Mouse (Mus musculus) embryo, embryonic 10 days (tissue): ENCODE data around the gene Enox1.

Source experiments
- DNase-seq: peaks from one replicate; pipeline ENCODE4 v3.0.0-alpha.2; 2015; ENCODE audit warnings: low spot score

Gene Enox1

DNA sequence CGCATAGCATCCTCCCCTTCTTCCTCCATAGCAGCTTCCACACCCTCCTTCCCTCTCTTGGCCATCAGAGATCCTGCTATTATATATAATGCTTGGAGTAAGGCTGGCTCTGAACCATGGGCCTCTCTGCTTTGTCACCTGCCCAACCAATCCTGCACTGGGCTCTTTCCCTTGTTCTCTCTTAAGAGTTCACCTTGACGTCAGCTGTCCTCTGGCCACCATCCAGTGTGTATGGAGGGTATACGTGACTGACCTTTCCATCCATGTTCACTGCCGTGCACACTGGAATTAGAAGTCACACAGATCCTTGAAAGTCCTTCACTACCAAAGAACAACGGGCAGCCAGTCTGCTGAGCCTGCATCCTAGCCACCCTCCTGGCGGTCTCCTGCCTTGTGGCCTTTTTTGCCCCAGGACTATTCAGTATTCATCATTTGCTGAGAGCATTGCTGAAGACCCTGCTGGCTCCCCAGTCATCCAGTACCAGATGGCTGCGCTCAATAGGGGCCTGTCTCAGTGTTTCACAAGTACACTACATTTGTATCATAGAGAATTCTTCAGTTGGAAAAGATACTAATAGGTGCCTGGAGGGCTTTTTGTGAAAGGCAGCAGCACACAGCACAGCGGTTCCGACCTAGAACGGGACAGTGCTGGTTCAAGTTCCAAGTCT lies 526.5 kb downstream of the Enox1 start:
- DNase-seq, result no peak

DNA sequence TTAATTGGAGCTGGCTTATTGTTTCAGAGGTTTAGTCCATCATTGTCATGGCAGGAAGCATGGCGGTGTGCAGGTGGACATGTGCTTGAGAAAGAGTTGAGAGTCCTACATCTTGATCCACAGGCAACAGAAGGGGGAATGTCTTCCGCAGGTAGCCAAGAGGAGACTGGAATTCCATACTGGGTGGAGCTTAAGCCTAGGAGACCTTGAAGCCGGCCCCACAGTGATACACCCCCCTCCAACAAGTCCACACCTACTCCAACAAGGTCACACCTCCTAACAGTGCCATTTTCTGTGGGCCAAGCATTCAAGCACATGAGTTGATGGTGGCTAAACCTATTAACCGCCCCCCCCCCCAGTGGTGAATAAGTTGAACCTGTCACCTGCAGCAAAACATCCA lies 533.3 kb downstream of the Enox1 start:
- no peak for DNase-seq

DNA sequence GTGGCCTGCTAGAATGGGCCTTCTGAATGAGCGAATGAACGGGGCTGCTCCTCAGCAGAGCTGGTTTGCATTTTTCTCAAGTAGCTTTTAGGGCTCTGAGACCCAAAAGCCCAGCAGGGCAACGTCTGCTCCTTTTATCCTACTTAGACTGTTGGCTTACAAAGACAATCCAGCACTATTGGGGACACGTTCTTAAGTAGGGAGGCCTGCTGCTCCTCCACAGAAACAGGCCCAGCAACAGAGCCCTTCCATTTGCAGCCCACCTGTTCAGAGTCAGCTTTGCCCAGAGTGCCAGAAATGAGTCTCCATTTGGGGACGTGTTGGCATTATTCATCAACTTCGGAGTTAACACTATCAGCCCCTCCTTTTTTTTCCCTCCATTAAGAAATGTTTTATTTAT lies 548.4 kb downstream of the Enox1 start:
- DNase-seq, result no peak

DNA sequence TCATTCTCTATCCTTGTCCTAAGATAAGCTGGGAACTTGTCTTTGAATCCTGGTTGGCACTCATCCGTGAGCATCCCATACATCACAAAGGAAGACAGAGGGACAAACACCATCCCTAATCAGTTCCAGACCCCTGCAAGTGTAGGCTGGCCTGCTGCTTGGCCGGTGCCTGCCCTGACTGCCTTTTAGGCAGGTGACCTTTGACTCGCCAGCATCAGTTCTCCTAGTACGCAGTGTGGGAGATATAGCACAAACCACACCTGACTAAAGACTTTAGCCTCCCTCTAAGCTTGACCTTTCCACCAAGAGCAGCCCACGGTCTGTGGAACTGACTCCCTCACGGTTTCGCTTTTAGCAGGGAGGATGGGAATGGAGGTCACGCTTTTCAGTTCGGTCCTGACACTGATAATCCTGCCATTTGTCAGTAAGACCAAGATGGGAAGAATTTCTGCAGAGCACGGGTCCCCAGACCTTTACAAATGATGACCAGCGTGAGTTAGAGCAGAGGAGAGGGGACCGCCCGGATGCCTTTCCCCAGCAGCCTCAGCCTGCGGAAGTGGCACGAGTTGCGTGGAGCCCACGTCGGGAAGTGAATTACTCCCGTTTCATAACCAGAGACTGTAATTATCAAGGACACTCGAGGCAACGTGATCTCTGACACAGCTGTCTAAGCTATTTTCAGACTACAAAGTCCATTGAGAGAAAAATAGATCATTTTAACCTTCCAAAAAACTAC lies 550.1 kb downstream of the Enox1 start:
- DNase-seq, result peak; percentile 70

DNA sequence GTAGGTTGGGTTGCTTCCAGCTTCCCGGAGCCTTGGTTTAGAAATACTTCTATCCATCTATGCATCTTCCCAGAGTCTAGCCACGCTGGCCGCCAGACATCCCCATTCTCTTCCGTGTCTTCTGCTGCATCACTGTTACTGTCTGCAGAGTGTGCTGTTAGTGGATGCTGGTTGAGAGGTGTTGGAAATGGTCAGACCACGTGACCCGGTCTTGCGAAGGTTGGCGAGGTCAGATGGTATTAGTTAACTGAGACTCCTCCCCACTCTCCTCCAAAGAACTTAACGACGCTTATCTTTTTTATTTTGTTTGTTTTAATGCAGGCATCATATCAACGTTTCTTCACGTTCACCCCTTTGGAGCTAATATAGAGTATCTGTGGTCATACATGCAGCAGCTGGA lies 550.7 kb downstream of the Enox1 start:
- DNase-seq, result no peak

DNA sequence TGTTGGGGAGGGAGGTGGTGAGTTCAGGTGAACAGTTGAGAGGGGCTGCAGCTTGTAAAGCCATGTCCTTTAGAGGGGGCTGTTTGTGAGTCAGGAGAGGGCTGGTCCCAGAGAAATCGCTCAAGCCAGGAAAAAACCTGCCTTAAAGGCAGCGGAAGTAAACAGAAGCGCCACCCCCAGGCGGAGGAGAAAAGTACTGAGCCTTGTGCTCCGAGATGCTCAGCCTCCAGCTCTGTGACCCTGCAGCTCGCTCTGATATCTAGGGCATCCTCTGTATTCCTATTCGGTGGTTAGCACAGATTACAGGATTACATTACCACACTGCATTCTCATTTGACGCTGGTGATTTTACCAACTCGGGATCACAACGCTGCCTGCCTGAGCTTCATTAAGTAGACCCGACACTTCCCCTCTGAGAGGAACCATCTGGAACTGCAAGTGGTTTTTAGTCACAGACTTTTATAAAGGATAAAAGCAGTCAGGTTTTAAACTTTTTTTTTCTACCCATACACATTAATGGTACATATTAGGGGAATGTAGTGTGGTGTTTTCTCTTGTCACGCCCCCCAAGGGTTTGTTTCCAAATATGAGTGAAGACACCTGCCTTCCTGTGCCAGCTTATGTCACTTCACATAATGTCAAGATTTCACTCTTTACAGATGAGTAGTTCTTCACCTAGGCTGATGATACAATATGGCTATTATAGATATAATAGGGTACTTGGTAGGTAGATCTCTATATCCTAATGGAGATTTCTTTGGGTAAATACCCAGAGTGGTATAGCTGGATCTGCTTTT lies 552.0 kb downstream of the Enox1 start:
- DNase-seq, result peak; percentile 37

DNA sequence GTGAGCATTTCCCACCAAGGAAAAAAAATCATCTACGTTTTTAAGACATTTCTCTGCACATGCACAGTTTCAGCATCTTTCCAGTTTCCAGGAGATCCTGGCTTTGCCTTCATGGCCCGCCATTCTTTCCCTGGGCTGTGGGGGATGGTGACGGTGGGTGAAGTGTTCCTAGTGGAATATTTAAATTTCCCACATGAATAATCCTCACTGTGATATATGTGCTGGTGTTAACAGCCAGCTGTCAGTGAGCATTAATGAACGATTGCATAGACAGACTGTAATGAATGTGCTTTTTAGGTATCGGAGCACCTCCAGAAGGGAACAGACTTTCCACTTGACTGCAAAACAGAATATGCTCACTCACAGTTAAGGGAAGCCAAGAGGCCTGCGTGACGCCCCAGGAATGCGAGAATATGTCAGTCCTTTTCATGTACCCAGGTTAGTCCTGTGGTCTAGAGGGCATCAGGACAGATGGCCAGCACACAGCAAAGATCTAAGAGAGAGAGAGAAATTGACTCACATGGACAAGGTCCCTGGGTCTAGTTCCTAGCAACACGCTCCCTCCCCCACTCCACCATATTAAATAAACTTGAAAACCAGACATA lies 558.5 kb downstream of the Enox1 start:
- no peak for DNase-seq

DNA sequence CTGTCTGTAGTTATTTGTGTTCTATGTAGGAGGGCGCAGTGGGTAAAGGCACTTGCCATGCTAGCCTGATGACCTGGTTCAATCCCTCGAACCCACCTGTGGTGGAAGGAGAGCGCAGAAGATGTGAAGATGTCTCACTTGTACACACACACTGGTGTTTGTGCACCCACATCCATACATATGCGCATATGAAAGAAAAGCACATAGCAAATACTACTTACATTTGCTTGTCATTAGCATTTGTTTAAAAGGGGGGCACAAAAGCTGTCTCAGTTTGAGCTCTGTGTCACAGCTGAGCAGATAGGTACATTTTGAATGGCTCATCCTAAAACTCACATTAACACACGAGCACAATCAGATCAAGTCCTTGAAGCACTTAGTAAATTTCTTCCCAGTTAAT lies 560.4 kb downstream of the Enox1 start:
- DNase-seq, result no peak

DNA sequence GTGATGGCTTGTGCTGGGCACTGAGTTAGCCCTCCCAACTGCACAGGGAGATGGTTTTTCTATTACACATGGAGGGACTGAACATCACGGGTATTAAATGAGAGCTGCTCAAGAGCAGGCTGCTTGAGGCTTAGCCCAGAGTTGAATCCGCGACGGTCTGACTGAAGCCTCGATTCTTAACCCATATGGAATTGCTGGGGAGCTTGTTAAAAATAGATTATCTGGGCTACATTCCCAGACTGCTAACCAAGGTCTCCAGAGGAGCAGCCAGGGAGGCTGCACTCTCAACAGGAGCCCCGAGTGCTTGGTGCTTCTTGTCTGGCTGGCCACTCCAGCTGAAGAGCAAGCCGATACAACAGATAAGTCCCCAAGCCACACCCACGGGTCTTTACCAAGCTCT lies 562.3 kb downstream of the Enox1 start:
- DNase-seq, result no peak

DNA sequence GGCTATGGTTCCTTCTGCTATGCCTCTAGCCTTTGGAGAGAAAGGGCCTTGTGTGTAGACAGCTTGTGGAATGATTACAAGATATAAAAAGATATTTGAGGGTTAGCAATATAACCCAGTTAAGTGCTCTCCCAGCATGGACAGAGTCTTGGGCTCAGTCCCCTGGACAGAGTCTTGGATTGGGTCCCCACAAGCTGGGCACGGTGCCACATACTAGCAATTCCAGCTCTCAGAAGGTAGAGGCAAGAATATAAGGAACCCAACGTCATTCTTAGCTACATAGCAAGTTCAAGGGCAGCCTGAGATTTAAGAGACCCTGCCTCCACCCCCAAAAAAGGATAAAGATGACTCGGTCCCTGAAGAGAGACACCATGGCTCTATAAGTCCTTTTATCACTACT lies 581.5 kb downstream of the Enox1 start:
- DNase-seq, result no peak

DNA sequence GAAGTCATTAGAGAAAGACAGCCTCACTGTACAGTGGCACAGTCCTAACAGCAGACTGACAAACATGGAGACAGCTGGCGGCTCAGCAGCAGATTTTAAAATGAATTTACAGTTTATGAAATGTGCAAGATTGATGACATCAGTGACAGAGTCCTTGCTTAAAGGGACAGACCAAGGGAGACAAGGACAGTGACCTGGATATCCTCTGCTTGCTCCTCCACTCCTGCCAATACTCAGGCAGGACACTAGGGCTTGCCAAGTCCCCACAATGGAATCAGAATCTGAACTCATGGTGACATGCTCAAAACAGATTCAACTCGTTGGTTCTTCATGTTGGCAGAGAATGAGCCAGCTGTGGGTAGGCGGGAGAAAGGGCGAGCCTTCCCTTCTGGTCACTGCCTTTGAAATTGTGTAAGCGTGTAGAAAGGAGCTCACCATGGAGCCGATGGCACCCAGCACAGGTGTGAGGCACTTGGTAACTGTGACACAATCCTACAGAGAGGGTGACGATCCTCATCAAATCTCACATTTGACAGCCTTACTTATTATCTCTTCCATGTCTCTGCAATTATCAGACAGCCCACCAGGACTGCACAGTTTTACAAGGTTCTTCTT lies 582.3 kb downstream of the Enox1 start:
- no peak for DNase-seq

DNA sequence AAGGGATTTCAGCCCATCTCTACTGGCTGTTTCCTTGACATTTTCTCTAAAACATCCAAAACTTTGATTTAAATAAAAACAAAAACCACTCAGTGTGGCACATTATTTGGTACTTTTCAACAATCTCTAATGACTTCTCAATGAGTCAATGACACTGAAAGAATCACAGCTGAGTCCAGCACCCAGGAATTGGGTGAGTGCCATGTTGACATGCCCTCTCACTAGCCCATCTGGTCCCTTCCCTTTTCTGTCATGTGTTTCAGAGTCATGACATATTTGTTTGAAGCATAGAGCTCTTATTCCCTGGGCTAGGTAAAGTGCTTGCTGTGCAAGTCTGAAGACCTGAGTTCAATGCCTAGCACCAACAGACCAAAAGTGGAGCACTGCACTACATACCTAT lies 582.8 kb downstream of the Enox1 start:
- DNase-seq, result no peak

DNA sequence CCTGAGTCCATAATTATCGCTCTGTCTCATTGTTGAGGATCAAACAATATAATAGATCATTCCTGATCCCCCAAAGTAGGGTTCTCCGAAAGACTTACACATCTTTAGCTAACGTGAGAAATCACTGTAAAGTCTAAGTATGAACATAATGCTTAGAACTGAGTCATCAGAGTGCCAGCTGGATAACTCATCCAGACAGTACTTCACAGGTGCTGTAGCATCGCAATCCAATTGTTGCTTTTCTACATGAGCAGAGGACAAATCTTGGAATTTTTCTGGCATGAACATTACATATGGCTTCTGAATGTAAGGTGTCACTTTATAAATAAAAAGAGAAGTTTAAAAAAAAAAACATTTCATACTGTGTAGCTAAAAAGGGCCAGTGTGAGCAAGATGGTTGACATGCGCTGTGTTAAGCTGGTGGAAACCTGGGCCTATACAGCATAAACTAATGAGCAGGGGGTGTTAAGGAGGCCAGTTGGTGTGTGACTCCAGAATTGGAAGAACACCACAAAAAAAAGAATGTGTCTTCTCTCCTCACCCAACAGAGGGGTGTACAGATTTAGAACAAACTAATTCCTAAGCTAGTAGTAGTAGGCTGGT lies 588.2 kb downstream of the Enox1 start:
- DNase-seq, result no peak

DNA sequence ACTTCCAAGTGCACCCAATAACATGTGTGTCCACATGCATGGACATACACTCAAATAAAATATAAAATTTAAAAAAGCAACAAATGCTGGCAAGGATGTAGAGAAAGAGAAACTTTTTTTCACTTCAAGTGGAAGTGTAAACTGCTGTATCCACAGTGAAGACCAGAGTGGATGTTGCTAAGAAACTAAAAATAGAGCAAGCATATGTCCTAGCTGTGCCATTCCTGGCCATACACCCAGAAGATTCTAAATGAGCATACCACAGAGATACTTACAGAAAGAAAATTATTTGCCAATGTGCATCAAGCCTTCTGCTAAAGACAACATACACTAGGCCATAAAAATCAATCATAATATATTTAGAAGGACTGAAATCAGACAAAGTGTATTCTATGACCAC lies 592.4 kb downstream of the Enox1 start:
- no peak for DNase-seq
